Mouse (Mus musculus): ENCODE data around the gene Dkk2.

DNA sequence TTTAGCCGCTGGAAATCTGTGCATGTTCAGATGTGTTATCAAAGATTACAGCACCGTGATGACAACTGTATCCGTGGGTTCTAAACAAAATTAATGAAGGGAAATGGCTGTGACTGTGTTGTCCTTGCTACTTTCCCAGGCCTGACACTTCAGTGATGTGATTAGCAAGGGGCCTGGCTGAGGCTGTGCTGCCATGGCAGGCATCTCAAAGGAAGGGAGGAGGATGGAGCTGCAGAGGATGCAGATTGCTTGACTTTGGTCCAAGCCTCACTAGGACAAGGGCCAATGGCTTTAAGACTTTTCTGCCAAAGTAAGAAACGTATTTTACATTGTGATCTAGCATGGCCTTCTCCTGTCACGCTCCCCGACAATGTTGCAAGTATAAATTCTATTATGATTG lies 11.2 kb downstream of the Dkk2 start:
- no peak for TF ChIP-seq CTCF (IDR thresholded peaks at IDR 0.05; ENCODE audit: low read depth)
- TF ChIP-seq EP300 (IDR thresholded peaks at IDR 0.05; ENCODE audit: low read depth), result no peak

Data from liver, embryonic 14.5 days (tissue).